Mouse (Mus musculus) heart, embryonic 16.5 days (tissue): ENCODE measurements around the gene Inppl1. TPM values are rescaled to one million over a fixed set of nuclear protein-coding genes. Genes with fewer than 3 reads are reported as not detected.

Experiments used
- ATAC-seq: fragments of 200-750 bp; cut with Nextera tagmentation; replicated peaks from 2 replicates; pipeline ENCODE4 v1.8.0; 2017; ENCODE audit warnings: moderate number of reproducible peaks; ENCODE audit not compliant: insufficient read depth, low FRiP score; ENCODE audit errors: extremely low read depth
- H3K27ac ChIP-seq: fragments of 300-500 bp; sonication (generic); 2 replicates; pipeline ENCODE4 v1.5.1; 2014; ENCODE audit warnings: mild to moderate bottlenecking, low read length, control low read depth, moderate library complexity
- H3K27me3 ChIP-seq: fragments of 300-500 bp; sonication (generic); 2 replicates; pipeline ENCODE4 v1.6.1; 2014; ENCODE audit warnings: low read length, mixed read lengths; ENCODE audit not compliant: control insufficient read depth, insufficient read depth
- H3K36me3 ChIP-seq: fragments of 300-500 bp; sonication (generic); 2 replicates; pipeline ENCODE4 v1.6.1; 2014; ENCODE audit not compliant: control insufficient read depth, insufficient read depth
- H3K4me1 ChIP-seq: fragments of 300-500 bp; sonication (generic); 2 replicates; pipeline ENCODE4 v1.6.1; 2014; ENCODE audit warnings: low read length, mixed read lengths; ENCODE audit not compliant: control insufficient read depth, insufficient read depth
- H3K4me2 ChIP-seq: fragments of 300-500 bp; sonication (generic); 2 replicates; pipeline ENCODE4 v1.6.1; 2014; ENCODE audit warnings: low read depth, mild to moderate bottlenecking, control low read depth, low read length
- H3K4me3 ChIP-seq: fragments of 300-500 bp; sonication (generic); 2 replicates; pipeline ENCODE4 v1.5.1; 2014; ENCODE audit warnings: mild to moderate bottlenecking, control low read depth, low read length
- H3K9ac ChIP-seq: fragments of 300-500 bp; sonication (generic); 2 replicates; pipeline ENCODE4 v1.6.1; 2014; ENCODE audit warnings: low read length, control low read depth
- H3K9me3 ChIP-seq: fragments of 300-500 bp; sonication (generic); replicated peaks from 2 replicates; pipeline ENCODE4 v1.6.1; 2016; ENCODE audit warnings: low read length; ENCODE audit not compliant: control insufficient read depth
- WGBS: fragments of 180-500 bp; shearing (Covaris S2); extraction: QIAGEN DNeasy Blood & Tissue Kit; methylation state at CpG from one replicate; pipeline ENCODE4 v1.1.7; 2014; 5-methylcytosine and 5-hydroxymethylcytosine counted together
- polyA plus RNA-seq: library from polyadenylated mRNA; unstranded; fragments of >200 nt; fragmentation: Nextera tagmentation; extraction: Ambion mirVana; gene quantifications from 2 replicates; pipeline ENCODE4 v1.2.1, GENCODE M21; 2015

Gene Inppl1
- polyA plus RNA-seq, 1 experiment from 2014 or later: 48.9 TPM

GRCm38 (mm10) chr7:101852846-101853245 is 14.8 kb upstream of the Inppl1 start:
- 79% methylated on average over 6 of the region's 6 CpGs for WGBS
- ATAC-seq: no peak
- Histone ChIP-seq H3K9ac (no peak overlapping the region), H3K36me3 (no peaks in the 10 kb centered on the region), H3K9me3 (0 out of 2 replicates have a peak, but pooled peaks cover 2% of the 10 kb centered on the region), H3K4me2 (no peak overlapping the region), H3K4me3 (no peak overlapping the region), H3K27ac (no peak overlapping the region), H3K4me1 (no peaks in the 10 kb centered on the region), H3K27me3 (no peaks in the 10 kb centered on the region)

GRCm38 (mm10) chr7:101851689-101852088 is 13.7 kb upstream of the Inppl1 start:
- Histone ChIP-seq H3K27me3 (no peaks in the 10 kb centered on the region), H3K4me1 (no peaks in the 10 kb centered on the region), H3K36me3 (no peaks in the 10 kb centered on the region), H3K9ac (no peak overlapping the region), H3K4me3 (no peak overlapping the region), H3K4me2 (no peak overlapping the region), H3K27ac (no peak overlapping the region), H3K9me3 (0 out of 2 replicates have a peak, but pooled peaks cover 2% of the 10 kb centered on the region)
- ATAC-seq: no peak
- WGBS: 67% methylated on average over 6 of the region's 6 CpGs

GRCm38 (mm10) chr7:101847934-101848333 is 9.9 kb upstream of the Inppl1 start:
- no peak overlapping the region for H3K27ac ChIP-seq
- ATAC-seq: no peak
- H3K9ac ChIP-seq: no peak overlapping the region
- H3K36me3 ChIP-seq: no peaks in the 10 kb centered on the region
- no peaks in the 10 kb centered on the region for H3K27me3 ChIP-seq
- no peak overlapping the region for H3K4me2 ChIP-seq
- 94% methylated on average over 1 of the region's 1 CpGs for WGBS
- H3K4me3 ChIP-seq: no peak overlapping the region
- H3K9me3 ChIP-seq: 0 out of 2 replicates have a peak, but pooled peaks cover 2% of the 10 kb centered on the region
- H3K4me1 ChIP-seq: no peaks in the 10 kb centered on the region

- no peak overlapping the region for H3K9ac ChIP-seq
- H3K36me3 ChIP-seq: no peaks in the 10 kb centered on the region
- H3K27me3 ChIP-seq: no peaks in the 10 kb centered on the region
- H3K4me3 ChIP-seq: no peak overlapping the region
- H3K4me2 ChIP-seq: no peak overlapping the region
- H3K27ac ChIP-seq: no peak overlapping the region
- no peak for ATAC-seq
- H3K4me1 ChIP-seq: no peaks in the 10 kb centered on the region
- no peaks in the 10 kb centered on the region for H3K9me3 ChIP-seq
- 56% methylated on average over 6 of the region's 6 CpGs for WGBS
Measured at GRCm38 (mm10) chr7:101844186-101844585, 6.2 kb upstream of the Inppl1 start.

- Histone ChIP-seq H3K4me3 (peak overlapping the region; percentile 80), H3K27me3 (no peaks in the 10 kb centered on the region), H3K4me1 (peaks cover 29% of the 10 kb centered on the region), H3K9me3 (no peaks in the 10 kb centered on the region), H3K27ac (peak overlapping the region; percentile 99), H3K36me3 (peaks cover 8% of the 10 kb centered on the region), H3K9ac (peak overlapping the region; percentile 99), H3K4me2 (peak overlapping the region; percentile 69)
- ATAC-seq: 0 out of 2 replicates have a peak, but pooled peaks have one; percentile 0
- WGBS: under 1% methylated on average over 20 of the region's 20 CpGs
Measured at GRCm38 (mm10) chr7:101837154-101837605, 849 bp downstream of the Inppl1 start.

- peak overlapping the region; percentile 99 for H3K9ac ChIP-seq
- peaks cover 14% of the 10 kb centered on the region for H3K36me3 ChIP-seq
- peak overlapping the region; percentile 69 for H3K4me2 ChIP-seq
- H3K27ac ChIP-seq: peak overlapping the region; percentile 99
- no peaks in the 10 kb centered on the region for H3K27me3 ChIP-seq
- H3K4me3 ChIP-seq: peak overlapping the region; percentile 80
- H3K9me3 ChIP-seq: no peaks in the 10 kb centered on the region
- ATAC-seq: peak; percentile 47
- WGBS: under 1% methylated on average over 63 of the region's 63 CpGs
- H3K4me1 ChIP-seq: peaks cover 29% of the 10 kb centered on the region
Measured at GRCm38 (mm10) chr7:101836271-101837153, 1.5 kb downstream of the Inppl1 start.

GRCm38 (mm10) chr7:101835457-101836109 is 2.4 kb downstream of the Inppl1 start:
- Histone ChIP-seq H3K9ac (peak overlapping the region; percentile 99), H3K4me1 (peaks cover 29% of the 10 kb centered on the region), H3K27ac (peak overlapping the region; percentile 99), H3K27me3 (no peaks in the 10 kb centered on the region), H3K36me3 (peaks cover 23% of the 10 kb centered on the region), H3K4me2 (peak overlapping the region; percentile 69), H3K4me3 (peak overlapping the region; percentile 80), H3K9me3 (no peaks in the 10 kb centered on the region)
- 34% methylated on average over 5 of the region's 5 CpGs for WGBS
- no peak for ATAC-seq

- peak overlapping the region; percentile 13; the same call in 1 of the 2 replicates for H3K4me3 ChIP-seq
- peak overlapping the region; percentile 36; the same call in 1 of the 2 replicates for H3K27ac ChIP-seq
- peak overlapping the region; percentile 69 for H3K4me2 ChIP-seq
- H3K9ac ChIP-seq: no peak overlapping the region
- H3K27me3 ChIP-seq: no peaks in the 10 kb centered on the region
- peaks cover 30% of the 10 kb centered on the region for H3K36me3 ChIP-seq
- peaks cover 29% of the 10 kb centered on the region for H3K4me1 ChIP-seq
- WGBS: 48% methylated on average over 3 of the region's 3 CpGs
- ATAC-seq: no peak
- no peaks in the 10 kb centered on the region for H3K9me3 ChIP-seq
Measured at GRCm38 (mm10) chr7:101834903-101835302, 3.1 kb downstream of the Inppl1 start.
